Mouse (Mus musculus): ENCODE data around the gene Ercc6. TPM values are rescaled to one million over a fixed set of nuclear protein-coding genes. Genes with fewer than 3 reads are reported as not detected.
A peak's percentile ranks its signal among the peaks of the same experiment; 100 is the strongest.

Ercc6 gene
- 12.9 and 15.6 TPM in 2 replicates for polyA plus RNA-seq (2015; fragmentation: Nextera tagmentation; extraction: Ambion mirVana)

DNA sequence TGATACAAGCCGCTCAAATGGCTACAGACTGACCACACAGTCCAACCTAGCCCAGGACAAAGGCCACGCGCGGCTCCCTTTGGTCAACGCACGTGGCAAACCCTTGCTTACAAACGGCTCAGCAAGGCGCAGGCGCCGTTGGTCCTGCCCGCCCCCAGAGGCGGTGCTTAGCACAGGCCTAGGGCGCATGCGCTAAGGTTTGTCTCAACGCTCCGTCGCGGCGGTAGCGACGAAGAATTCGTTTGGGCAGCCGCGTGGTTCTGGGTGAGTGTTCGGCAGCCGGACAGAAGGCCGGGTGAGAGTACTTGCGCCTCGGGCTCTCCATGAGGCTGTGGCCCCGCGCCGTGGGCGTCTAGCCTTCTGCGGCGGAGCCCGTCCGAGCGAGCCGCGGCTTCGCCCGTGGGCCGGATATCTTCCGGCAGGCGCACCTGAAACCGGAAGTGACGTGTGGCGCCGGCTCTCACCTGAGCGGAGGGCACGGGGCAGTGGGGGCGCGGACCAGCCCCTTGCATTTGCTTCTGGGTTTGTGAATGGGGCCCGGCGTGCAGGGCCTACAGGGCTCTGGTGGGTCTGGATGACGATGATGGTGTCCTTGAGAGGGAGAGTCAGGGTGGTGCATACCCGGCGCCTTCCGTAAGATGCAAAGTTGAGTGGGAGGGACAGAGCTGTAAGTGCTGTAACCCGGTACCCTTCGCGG lies at the start of gene Ercc6:
Ercc6 (plus strand) TSS at position 186 of the 697 bp plus-strand sequence.
- ATAC-seq (peak; percentile 94), DNase-seq (ENCODE audit: low spot score) (peak; percentile 96)
- Histone ChIP-seq H3K4me1 (ENCODE audit: insufficient read depth, low read depth, low read length) (no peaks in the 10 kb centered on the region; the same call in 1 of the 2 replicates), H3K9ac (replicated peaks; ENCODE audit: low read depth) (peak within 1 kb of the TSS; percentile 67), H3K4me3 (ENCODE audit: low read depth, low read length) (peak within 1 kb of the TSS; percentile 62), H3K27me3 (replicated peaks; ENCODE audit: insufficient read depth, low read length) (no peaks in the 10 kb centered on the region), H3K36me3 (ENCODE audit: insufficient read depth, low read length) (no peaks in the 10 kb centered on the region), H3K9me3 (ENCODE audit: low read length) (no peaks in the 10 kb centered on the region), H3K4me2 (replicated peaks; ENCODE audit: low read depth, low read length) (peak within 1 kb of the TSS; percentile 92), H3K27ac (ENCODE audit: low read length) (peak within 1 kb of the TSS; percentile 71)
- peak; percentile 43 for TF ChIP-seq CTCF (IDR thresholded peaks at IDR 0.05)
- TF ChIP-seq EP300 (IDR thresholded peaks at IDR 0.05), result no peak
- under 1% methylated on average over 60 of the region's 62 CpGs for WGBS

DNA sequence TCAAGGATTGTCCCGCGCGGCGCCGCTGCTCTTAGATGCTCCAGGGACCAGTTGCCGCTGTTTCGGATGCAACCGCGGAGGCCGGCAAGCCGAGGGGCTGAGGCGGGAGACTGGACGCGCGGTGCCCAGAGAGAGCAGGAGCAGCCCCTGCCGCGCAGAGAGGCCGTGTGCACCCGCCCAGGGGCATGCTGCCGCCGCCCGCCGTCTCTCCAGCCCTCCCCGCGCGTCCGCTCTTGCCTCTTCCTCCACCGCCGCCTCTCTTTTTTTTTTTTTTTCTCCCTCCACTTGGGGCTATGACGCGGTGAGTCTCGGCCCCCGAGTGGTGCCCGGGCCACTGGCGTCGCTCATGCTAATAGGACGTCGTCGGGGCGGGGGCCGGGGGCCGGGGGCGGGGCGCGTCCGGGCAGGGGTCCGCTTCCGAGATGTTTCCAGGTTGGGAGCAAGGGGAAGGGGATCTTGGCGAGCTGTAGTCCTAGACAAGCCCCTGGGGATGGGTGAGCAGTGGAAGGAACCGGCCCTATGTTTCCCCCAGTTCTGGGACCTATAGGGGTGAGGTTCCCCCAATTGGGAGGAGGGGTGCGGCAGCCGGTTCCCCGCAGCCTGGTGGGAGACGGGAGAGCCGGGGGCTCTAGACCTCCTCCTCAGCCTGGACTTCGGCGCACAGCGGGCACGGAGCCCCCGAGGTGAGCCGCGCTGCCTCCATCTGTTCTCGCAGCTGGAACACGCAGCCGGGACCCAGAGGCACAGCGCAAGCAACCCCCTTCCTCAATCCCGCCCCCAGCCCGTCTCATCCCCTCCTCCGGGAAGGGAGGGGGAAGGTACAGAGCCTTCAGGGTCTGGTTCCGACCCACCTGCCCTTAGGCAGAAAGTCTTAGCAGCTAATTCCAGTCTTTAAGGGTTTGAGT lies 48.5 kb upstream of the Ercc6 start, which contains the start of gene Slc18a3:
Slc18a3 (minus strand) TSS at position 250 of the 905 bp plus-strand sequence.
- ATAC-seq (no peak), DNase-seq (ENCODE audit: low spot score) (no peak)
- H3K27me3 ChIP-seq (replicated peaks; ENCODE audit: insufficient read depth, low read length), result peaks cover 59% of the 10 kb centered on the region

DNA sequence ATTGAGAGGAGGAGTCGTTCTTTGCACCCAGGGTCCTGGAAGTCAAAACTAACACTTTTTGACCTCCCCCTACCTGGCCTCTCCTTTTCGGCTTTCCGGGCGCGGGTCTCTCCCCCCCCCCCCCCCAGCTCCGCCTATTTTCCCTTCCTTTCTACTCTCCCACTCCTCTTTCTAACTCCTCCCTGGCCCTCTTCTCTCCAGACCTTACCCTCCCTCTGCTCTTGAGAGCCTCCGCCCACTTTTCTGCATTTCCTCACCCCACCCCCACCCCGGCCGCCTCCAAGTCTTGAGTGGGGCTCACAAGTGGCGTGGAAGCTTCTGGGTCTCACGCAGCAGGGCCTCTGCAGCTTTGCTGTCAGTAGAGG lies 47.8 kb upstream of the Ercc6 start:
- H3K4me3 ChIP-seq (ENCODE audit: low read depth, low read length), result no peak overlapping the region
- H3K4me1 ChIP-seq (ENCODE audit: insufficient read depth, low read depth, low read length), result no peaks in the 10 kb centered on the region
- H3K27me3 ChIP-seq (replicated peaks; ENCODE audit: insufficient read depth, low read length), result peaks cover 59% of the 10 kb centered on the region
- no peak for TF ChIP-seq CTCF (IDR thresholded peaks at IDR 0.05)
- no peak for TF ChIP-seq EP300 (IDR thresholded peaks at IDR 0.05)
- WGBS, result 5% methylated on average over 7 of the region's 11 CpGs
- no peak for ATAC-seq
- H3K27ac ChIP-seq (ENCODE audit: low read length), result no peak overlapping the region
- H3K9me3 ChIP-seq (ENCODE audit: low read length), result no peaks in the 10 kb centered on the region
- DNase-seq (ENCODE audit: low spot score), result no peak
- H3K9ac ChIP-seq (replicated peaks; ENCODE audit: low read depth), result no peak overlapping the region
- H3K4me2 ChIP-seq (replicated peaks; ENCODE audit: low read depth, low read length), result no peak overlapping the region
- H3K36me3 ChIP-seq (ENCODE audit: insufficient read depth, low read length), result no peaks in the 10 kb centered on the region

More for the DNA sequence above, 48.5 kb upstream of the Ercc6 start, which contains the start of gene Slc18a3:
- TF ChIP-seq EP300 (IDR thresholded peaks at IDR 0.05) (no peak), CTCF (IDR thresholded peaks at IDR 0.05) (no peak)
- H3K4me1 ChIP-seq (ENCODE audit: insufficient read depth, low read depth, low read length), result no peaks in the 10 kb centered on the region
- no peaks in the 10 kb centered on the region for H3K36me3 ChIP-seq (ENCODE audit: insufficient read depth, low read length)
- peak within 1 kb of the TSS; percentile 22 for H3K4me2 ChIP-seq (replicated peaks; ENCODE audit: low read depth, low read length)
- H3K9ac ChIP-seq (replicated peaks; ENCODE audit: low read depth), result no peak within 1 kb of the TSS
- H3K9me3 ChIP-seq (ENCODE audit: low read length), result no peaks in the 10 kb centered on the region
- H3K27ac ChIP-seq (ENCODE audit: low read length), result no peak within 1 kb of the TSS
- peak within 1 kb of the TSS; percentile 15; the same call in 1 of the 2 replicates for H3K4me3 ChIP-seq (ENCODE audit: low read depth, low read length)
- WGBS, result 4% methylated on average over 45 of the region's 70 CpGs

DNA sequence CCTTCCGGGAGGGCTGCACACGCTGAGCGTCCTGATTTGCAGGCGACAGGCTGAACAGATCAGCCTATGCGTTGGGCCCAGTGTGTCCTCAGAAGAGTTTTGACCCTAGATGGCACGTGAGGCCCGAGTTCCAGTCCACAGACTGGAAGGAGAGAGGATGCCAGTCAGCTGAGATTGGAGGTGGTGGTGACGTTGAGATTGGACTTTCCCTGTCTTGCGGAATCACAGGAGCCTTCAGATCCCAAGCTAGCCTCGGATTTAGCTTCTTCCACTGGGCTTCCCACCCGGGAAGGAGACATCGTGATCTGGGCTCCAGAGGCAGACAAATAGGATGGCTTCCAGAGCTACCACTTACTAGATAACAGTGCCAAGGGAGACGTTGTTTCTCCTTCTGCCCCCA lies 47.4 kb upstream of the Ercc6 start, which contains the start of gene Chat:
Chat (minus strand) TSS at position 101 of the 400 bp plus-strand sequence.
- Histone ChIP-seq H3K36me3 (ENCODE audit: insufficient read depth, low read length) (no peaks in the 10 kb centered on the region), H3K27ac (ENCODE audit: low read length) (no peak within 1 kb of the TSS), H3K4me3 (ENCODE audit: low read depth, low read length) (peak within 1 kb of the TSS; percentile 15; the same call in 1 of the 2 replicates), H3K4me2 (replicated peaks; ENCODE audit: low read depth, low read length) (peak within 1 kb of the TSS; percentile 22), H3K4me1 (ENCODE audit: insufficient read depth, low read depth, low read length) (no peaks in the 10 kb centered on the region), H3K27me3 (replicated peaks; ENCODE audit: insufficient read depth, low read length) (peaks cover 56% of the 10 kb centered on the region), H3K9me3 (ENCODE audit: low read length) (no peaks in the 10 kb centered on the region), H3K9ac (replicated peaks; ENCODE audit: low read depth) (no peak within 1 kb of the TSS)
- WGBS, result 15% methylated on average over 13 of the region's 13 CpGs
- DNase-seq (ENCODE audit: low spot score), result no peak
- no peak for ATAC-seq
- TF ChIP-seq EP300 (IDR thresholded peaks at IDR 0.05) (no peak), CTCF (IDR thresholded peaks at IDR 0.05) (no peak)

DNA sequence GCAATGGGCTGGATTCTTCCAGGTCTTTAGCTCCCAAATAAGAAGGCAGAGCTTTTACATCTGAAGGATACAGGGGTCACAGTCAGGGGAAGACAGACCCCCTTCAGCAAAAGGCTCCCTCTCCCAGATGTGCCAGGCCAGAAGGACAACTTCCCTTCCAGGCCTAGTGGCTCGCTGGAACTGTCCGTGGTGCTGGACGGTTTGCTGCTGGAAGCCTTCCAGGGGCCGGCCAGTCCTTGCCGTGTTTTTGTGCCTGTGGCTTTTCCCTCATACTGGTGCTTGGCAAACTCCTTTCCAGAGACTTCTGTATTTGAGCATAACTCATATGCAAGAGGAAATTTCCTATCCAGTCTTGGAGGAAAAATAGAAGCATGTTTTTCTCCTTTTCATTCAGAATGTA lies 45.7 kb upstream of the Ercc6 start:
- DNase-seq (ENCODE audit: low spot score) (peak; percentile 51), ATAC-seq (no peak)
- Histone ChIP-seq H3K4me1 (ENCODE audit: insufficient read depth, low read depth, low read length) (no peaks in the 10 kb centered on the region), H3K4me3 (ENCODE audit: low read depth, low read length) (no peak overlapping the region), H3K9me3 (ENCODE audit: low read length) (no peaks in the 10 kb centered on the region), H3K27me3 (replicated peaks; ENCODE audit: insufficient read depth, low read length) (peaks cover 40% of the 10 kb centered on the region), H3K9ac (replicated peaks; ENCODE audit: low read depth) (no peak overlapping the region), H3K27ac (ENCODE audit: low read length) (no peak overlapping the region), H3K4me2 (replicated peaks; ENCODE audit: low read depth, low read length) (no peak overlapping the region), H3K36me3 (ENCODE audit: insufficient read depth, low read length) (no peaks in the 10 kb centered on the region)
- TF ChIP-seq CTCF (IDR thresholded peaks at IDR 0.05) (no peak), EP300 (IDR thresholded peaks at IDR 0.05) (no peak)
- 2% methylated on average over 5 of the region's 5 CpGs for WGBS

DNA sequence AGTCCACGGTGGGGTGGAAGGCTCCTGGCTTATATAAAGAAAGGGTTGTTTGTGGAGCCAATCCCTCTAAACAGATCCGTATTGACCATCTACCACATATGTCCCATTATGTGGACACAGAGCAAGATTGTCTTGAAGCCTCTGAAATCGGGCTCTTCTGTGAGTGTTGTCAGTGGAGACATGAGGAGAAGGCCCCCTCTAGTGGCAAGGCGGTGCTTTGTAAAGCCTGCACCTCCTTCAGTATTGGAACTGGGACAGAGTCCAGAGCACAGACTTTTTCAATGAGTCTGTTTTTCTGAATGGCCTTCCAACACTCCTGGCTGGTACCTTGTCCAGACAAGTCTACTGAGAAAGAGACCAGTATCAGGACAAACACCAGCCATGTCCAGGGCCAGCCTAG lies 40.3 kb upstream of the Ercc6 start:
- no peak overlapping the region for H3K27ac ChIP-seq (ENCODE audit: low read length)
- ATAC-seq, result no peak
- H3K4me2 ChIP-seq (replicated peaks; ENCODE audit: low read depth, low read length), result no peak overlapping the region
- WGBS, result 6% methylated on average over 4 of the region's 4 CpGs
- no peak overlapping the region for H3K9ac ChIP-seq (replicated peaks; ENCODE audit: low read depth)
- no peaks in the 10 kb centered on the region for H3K27me3 ChIP-seq (replicated peaks; ENCODE audit: insufficient read depth, low read length)
- no peaks in the 10 kb centered on the region for H3K9me3 ChIP-seq (ENCODE audit: low read length)
- H3K4me1 ChIP-seq (ENCODE audit: insufficient read depth, low read depth, low read length), result no peaks in the 10 kb centered on the region
- no peak overlapping the region for H3K4me3 ChIP-seq (ENCODE audit: low read depth, low read length)
- DNase-seq (ENCODE audit: low spot score), result peak; percentile 61
- no peaks in the 10 kb centered on the region for H3K36me3 ChIP-seq (ENCODE audit: insufficient read depth, low read length)
- peak; percentile 79 for TF ChIP-seq CTCF (IDR thresholded peaks at IDR 0.05)
- TF ChIP-seq EP300 (IDR thresholded peaks at IDR 0.05), result no peak

Data from lung, postnatal 0 days (tissue).